ENCODE assay signal across 19 mouse cellular contexts in the genomic region with DNA sequence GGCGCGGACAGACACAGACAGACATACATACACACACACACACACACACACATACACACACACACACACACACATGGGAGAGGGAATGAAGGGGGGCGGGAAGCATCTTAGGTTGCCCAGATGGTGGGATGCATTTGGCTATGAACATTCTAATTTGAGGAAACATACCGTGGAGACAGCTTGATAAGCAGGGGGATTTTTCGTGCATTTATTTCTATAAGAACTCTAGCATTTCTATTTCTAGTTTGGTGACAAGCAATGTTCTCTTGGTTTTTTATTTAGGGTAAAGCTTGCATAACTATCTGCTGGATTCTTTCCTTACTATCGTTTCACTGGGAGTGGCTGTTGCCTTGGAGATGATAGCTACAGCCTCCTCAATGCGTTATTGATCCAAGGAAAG.
DNase-seq lines count a peak whose midpoint lies in the region; ATAC-seq lines count a peak whose summit lies in the region.
"Had no signal": no experiment of that assay in that cellular context is flagged by ENCODE, and none has a peak within 500 bp of the region (broad histone marks: within the 10 kb centered on the region; RNA-seq: fewer than 3 reads in every experiment).

No protein-coding gene starts in this region.

- intact Hi-C loops in heart, postnatal 14 days (cut with DNase I), result loop anchor here (10.0 kb wide), 1 partner anchor 254 kb away; no protein-coding TSS in a partner anchor

- WGBS in forebrain, embryonic 16.5 days, result 62% methylated on average over 7 of the region's 7 CpGs
- 89% methylated on average over 7 of the region's 7 CpGs for WGBS in forebrain, embryonic 10.5 days

- no peak overlapping the region for H3K4me2 ChIP-seq in forebrain, embryonic 16.5 days (ENCODE audit: low read length)
- H3K4me2 ChIP-seq: embryonic facial prominence, embryonic 15.5 days; heart, embryonic 11.5 days; hindbrain, embryonic 14.5 days; intestine, embryonic 15.5 days had no signal

- H3K27ac ChIP-seq in forebrain, embryonic 16.5 days (ENCODE audit: low read length), result no peak overlapping the region
- H3K27ac ChIP-seq in forebrain, embryonic 10.5 days, result no peak overlapping the region
- H3K27ac ChIP-seq: hindbrain, embryonic 14.5 days; intestine, embryonic 15.5 days had no signal

- no peaks in the 10 kb centered on the region for H3K4me1 ChIP-seq in forebrain, embryonic 16.5 days (replicated peaks; ENCODE audit: control insufficient read depth, insufficient read depth, low read length)
- peaks cover 3% of the 10 kb centered on the region; the same call in 1 of the 2 replicates for H3K4me1 ChIP-seq in forebrain, embryonic 10.5 days

- no peak for DNase-seq in forebrain, embryonic 10.5 days (ENCODE audit: extremely low spot score, low spot score)
- DNase-seq in heart, adult 11 months, result peak; percentile 14
- DNase-seq in heart, postnatal 14 days, result no peak
- peak; percentile 51 to 71 for DNase-seq in right cerebral cortex, postnatal 10 days (ENCODE audit: low spot score in 2 of 2)
- DNase-seq in right cerebral cortex, adult 18-20 months, result no peak
- DNase-seq in embryo, embryonic 10 days (ENCODE audit: low spot score), result no peak
- DNase-seq: adrenal gland, postnatal 10 days; cerebellum, adult 18-20 months; cerebellum, adult 9-11 months; embryo, embryonic 11 days had no signal

- H3K9ac ChIP-seq in forebrain, embryonic 16.5 days (replicated peaks; ENCODE audit: low read depth, low read length), result no peak overlapping the region
- H3K9ac ChIP-seq: embryonic facial prominence, embryonic 15.5 days; hindbrain, embryonic 14.5 days; intestine, embryonic 15.5 days had no signal

- peak; percentile 73 for ATAC-seq in forebrain, embryonic 16.5 days
- ATAC-seq: intestine, embryonic 15.5 days had no signal

- H3K27me3 ChIP-seq in forebrain, embryonic 16.5 days (replicated peaks; ENCODE audit: control insufficient read depth, insufficient read depth, low read length), result no peaks in the 10 kb centered on the region
- no peaks in the 10 kb centered on the region for H3K27me3 ChIP-seq in forebrain, embryonic 10.5 days (ENCODE audit: poor library complexity, severe bottlenecking)
- H3K27me3 ChIP-seq: embryonic facial prominence, embryonic 15.5 days; heart, embryonic 15.5 days; intestine, embryonic 15.5 days had no signal

- no peak overlapping the region for H3K4me3 ChIP-seq in forebrain, embryonic 16.5 days (replicated peaks; ENCODE audit: low read length)
- no peak overlapping the region for H3K4me3 ChIP-seq in forebrain, embryonic 10.5 days
- H3K4me3 ChIP-seq: embryonic facial prominence, embryonic 15.5 days; erythroblast, embryonic 14.5 days; heart, adult 2 months; hindbrain, embryonic 10.5 days; intestine, embryonic 15.5 days had no signal

- H3K9me3 ChIP-seq in forebrain, embryonic 16.5 days (ENCODE audit: control insufficient read depth, low read length), result no peaks in the 10 kb centered on the region
- H3K9me3 ChIP-seq in forebrain, embryonic 10.5 days, result no peaks in the 10 kb centered on the region
- H3K9me3 ChIP-seq: embryonic facial prominence, embryonic 15.5 days; heart, embryonic 15.5 days; hindbrain, embryonic 10.5 days; intestine, embryonic 15.5 days had no signal

- no peaks in the 10 kb centered on the region for H3K36me3 ChIP-seq in forebrain, embryonic 16.5 days (ENCODE audit: control insufficient read depth, insufficient read depth)
- no peaks in the 10 kb centered on the region for H3K36me3 ChIP-seq in forebrain, embryonic 10.5 days (replicated peaks)
- H3K36me3 ChIP-seq: embryonic facial prominence, embryonic 15.5 days; heart, embryonic 15.5 days; hindbrain, embryonic 10.5 days; intestine, embryonic 15.5 days had no signal

Comparison
In these comparisons a context has a peak if more than half of its experiments do, and no peak if none do; other contexts are left out.
1. DNase-seq: peak in heart, adult 11 months (single experiment) and right cerebral cortex, postnatal 10 days (2 of 2); none in forebrain, embryonic 10.5 days (single experiment), heart, postnatal 14 days (0 of 2), right cerebral cortex, adult 18-20 months (single experiment) and embryo, embryonic 10 days (single experiment).